Mouse (Mus musculus): Measurements from ENCODE around the gene Bub1. TPM values are rescaled to one million over a fixed set of nuclear protein-coding genes. Genes with fewer than 3 reads are reported as not detected.
A peak's percentile ranks its signal among the peaks of the same experiment; 100 is the strongest.

The Bub1 gene
- polyA plus RNA-seq, 1 experiment from 2014 or later: 35.5 TPM

GRCm38 (mm10) chr2:127842421-127842820 lies 10.8 kb upstream of the Bub1 start:
- Histone ChIP-seq H3K4me3 (ENCODE audit: low read depth, low read length) (no peak overlapping the region), H3K9me3 (ENCODE audit: control insufficient read depth, low read length) (no peaks in the 10 kb centered on the region), H3K9ac (ENCODE audit: low read length) (no peak overlapping the region), H3K4me2 (ENCODE audit: low read depth) (no peak overlapping the region), H3K4me1 (ENCODE audit: control insufficient read depth, insufficient read depth, low read length) (no peaks in the 10 kb centered on the region), H3K27me3 (ENCODE audit: control insufficient read depth, insufficient read depth, low read length) (peaks cover 10% of the 10 kb centered on the region), H3K27ac (ENCODE audit: low read depth, low read length) (no peak overlapping the region), H3K36me3 (ENCODE audit: control insufficient read depth, insufficient read depth, low read length) (no peaks in the 10 kb centered on the region)
- ATAC-seq (ENCODE audit: insufficient read depth, low FRiP score, low TSS enrichment) (no peak), DNase-seq (ENCODE audit: low spot score) (no peak)
- 72% methylated on average over 3 of the region's 3 CpGs for whole genome bisulfite sequencing

- Histone ChIP-seq H3K9ac (ENCODE audit: low read length) (no peak overlapping the region), H3K27ac (ENCODE audit: low read depth, low read length) (no peak overlapping the region), H3K27me3 (ENCODE audit: control insufficient read depth, insufficient read depth, low read length) (peaks cover 10% of the 10 kb centered on the region), H3K4me3 (ENCODE audit: low read depth, low read length) (no peak overlapping the region), H3K36me3 (ENCODE audit: control insufficient read depth, insufficient read depth, low read length) (no peaks in the 10 kb centered on the region), H3K9me3 (ENCODE audit: control insufficient read depth, low read length) (no peaks in the 10 kb centered on the region), H3K4me2 (ENCODE audit: low read depth) (no peak overlapping the region), H3K4me1 (ENCODE audit: control insufficient read depth, insufficient read depth, low read length) (no peaks in the 10 kb centered on the region)
- WGBS: 95% methylated on average over 1 of the region's 1 CpGs
- DNase-seq (ENCODE audit: low spot score) (no peak), ATAC-seq (ENCODE audit: insufficient read depth, low FRiP score, low TSS enrichment) (no peak)
These were observed 9.7 kb upstream of the Bub1 start for GRCm38 (mm10) chr2:127841402-127841801.

GRCm38 (mm10) chr2:127839425-127839824 lies 7.8 kb upstream of the Bub1 start:
- H3K36me3 ChIP-seq (ENCODE audit: control insufficient read depth, insufficient read depth, low read length): no peaks in the 10 kb centered on the region
- H3K9me3 ChIP-seq (ENCODE audit: control insufficient read depth, low read length): no peaks in the 10 kb centered on the region
- H3K27ac ChIP-seq (ENCODE audit: low read depth, low read length): no peak overlapping the region
- no peak for DNase-seq (ENCODE audit: low spot score)
- no peak for ATAC-seq (ENCODE audit: insufficient read depth, low FRiP score, low TSS enrichment)
- 14% methylated on average over 11 of the region's 11 CpGs for WGBS
- no peak overlapping the region for H3K9ac ChIP-seq (ENCODE audit: low read length)
- peaks cover 10% of the 10 kb centered on the region for H3K27me3 ChIP-seq (ENCODE audit: control insufficient read depth, insufficient read depth, low read length)
- H3K4me3 ChIP-seq (ENCODE audit: low read depth, low read length): no peak overlapping the region
- no peaks in the 10 kb centered on the region for H3K4me1 ChIP-seq (ENCODE audit: control insufficient read depth, insufficient read depth, low read length)
- H3K4me2 ChIP-seq (ENCODE audit: low read depth): no peak overlapping the region

DNA sequence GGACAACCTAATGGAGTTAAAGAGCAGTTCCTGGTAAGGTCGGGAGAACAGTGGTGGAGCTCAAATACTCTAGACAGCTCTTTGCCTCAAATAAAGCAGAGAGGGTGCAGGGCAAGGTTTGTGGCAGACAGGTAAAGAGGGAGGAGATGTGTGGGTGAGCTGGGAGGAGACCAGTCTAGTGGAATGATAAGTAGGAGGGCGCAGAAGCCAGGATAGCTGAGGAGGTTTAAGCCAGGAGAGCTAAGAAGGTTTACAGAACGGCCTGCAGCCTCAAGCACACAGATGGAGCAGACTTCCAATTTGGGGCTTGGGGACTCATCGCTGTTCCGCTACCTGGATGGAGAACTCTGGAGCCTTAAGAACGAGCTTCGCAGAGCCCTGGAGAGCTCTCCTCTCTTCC lies 6.9 kb upstream of the Bub1 start, which contains the start of gene Acoxl:
Gene Acoxl, plus strand, starts transcription at position 301 of the 400 bp plus-strand sequence.
- H3K27me3 ChIP-seq (ENCODE audit: control insufficient read depth, insufficient read depth, low read length): peaks cover 10% of the 10 kb centered on the region
- WGBS: 68% methylated on average over 7 of the region's 7 CpGs
- no peak within 1 kb of the TSS for H3K4me3 ChIP-seq (ENCODE audit: low read depth, low read length)
- no peak within 1 kb of the TSS for H3K27ac ChIP-seq (ENCODE audit: low read depth, low read length)
- H3K36me3 ChIP-seq (ENCODE audit: control insufficient read depth, insufficient read depth, low read length): no peaks in the 10 kb centered on the region
- DNase-seq (ENCODE audit: low spot score) (no peak), ATAC-seq (ENCODE audit: insufficient read depth, low FRiP score, low TSS enrichment) (no peak)
- H3K4me2 ChIP-seq (ENCODE audit: low read depth): no peak within 1 kb of the TSS
- H3K9ac ChIP-seq (ENCODE audit: low read length): no peak within 1 kb of the TSS
- H3K9me3 ChIP-seq (ENCODE audit: control insufficient read depth, low read length): no peaks in the 10 kb centered on the region
- H3K4me1 ChIP-seq (ENCODE audit: control insufficient read depth, insufficient read depth, low read length): no peaks in the 10 kb centered on the region

- ATAC-seq (ENCODE audit: insufficient read depth, low FRiP score, low TSS enrichment) (no peak), DNase-seq (ENCODE audit: low spot score) (no peak)
- WGBS: 39% methylated on average over 2 of the region's 2 CpGs
- no peak overlapping the region for H3K27ac ChIP-seq (ENCODE audit: low read depth, low read length)
- peaks cover 6% of the 10 kb centered on the region; the same call in 1 of the 2 replicates for H3K4me1 ChIP-seq (ENCODE audit: control insufficient read depth, insufficient read depth, low read length)
- no peak overlapping the region for H3K4me3 ChIP-seq (ENCODE audit: low read depth, low read length)
- no peaks in the 10 kb centered on the region for H3K9me3 ChIP-seq (ENCODE audit: control insufficient read depth, low read length)
- no peak overlapping the region for H3K9ac ChIP-seq (ENCODE audit: low read length)
- H3K4me2 ChIP-seq (ENCODE audit: low read depth): no peak overlapping the region
- H3K27me3 ChIP-seq (ENCODE audit: control insufficient read depth, insufficient read depth, low read length): no peaks in the 10 kb centered on the region
- H3K36me3 ChIP-seq (ENCODE audit: control insufficient read depth, insufficient read depth, low read length): no peaks in the 10 kb centered on the region
These were observed 1.1 kb upstream of the Bub1 start for GRCm38 (mm10) chr2:127832833-127833190.

GRCm38 (mm10) chr2:127832103-127832832 lies 603 bp upstream of the Bub1 start:
- WGBS: 49% methylated on average over 11 of the region's 11 CpGs
- no peak for ATAC-seq (ENCODE audit: insufficient read depth, low FRiP score, low TSS enrichment)
- no peak for DNase-seq (ENCODE audit: low spot score)

DNA sequence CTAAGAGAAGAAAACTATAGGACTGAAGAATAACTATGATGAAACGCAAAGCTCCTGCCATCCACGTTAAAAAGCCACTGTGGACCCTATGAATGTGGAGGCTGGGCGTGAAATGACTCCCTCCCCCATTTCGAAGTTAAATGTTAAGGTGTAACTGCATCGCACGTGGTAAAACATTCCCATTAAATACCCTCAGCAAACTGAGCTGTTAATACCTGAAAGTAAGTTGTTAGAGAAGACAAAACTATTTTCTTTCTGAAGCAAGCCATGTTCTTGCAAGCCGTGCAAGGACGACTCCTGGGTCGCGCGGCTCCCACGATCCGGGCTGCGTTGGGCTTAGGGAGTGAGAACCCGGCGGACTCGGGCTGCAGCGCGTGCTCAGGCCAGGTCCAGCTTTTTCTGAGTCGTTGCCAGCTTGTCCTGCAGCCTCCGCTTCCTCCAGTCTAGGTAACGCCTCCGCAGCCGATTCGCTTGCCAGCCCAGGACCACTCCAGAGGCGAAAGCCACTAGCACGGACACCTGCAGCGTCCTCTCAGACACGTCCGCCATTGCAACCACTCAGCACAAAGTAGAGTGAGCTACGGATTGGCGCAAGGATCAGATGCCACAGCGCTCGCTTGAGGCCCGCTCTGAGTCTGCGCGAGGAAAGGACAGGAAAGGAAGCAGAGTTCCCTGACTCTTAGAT lies 39.6 kb downstream of the Bub1 start, which contains the start of gene Mtln:
Gene Mtln, minus strand, starts transcription at position 570 of the 685 bp plus-strand sequence.
- Histone ChIP-seq H3K4me1 (ENCODE audit: control insufficient read depth, insufficient read depth, low read length) (peaks cover 8% of the 10 kb centered on the region; the same call in 1 of the 2 replicates), H3K27ac (ENCODE audit: low read depth, low read length) (peak within 1 kb of the TSS; percentile 78), H3K9me3 (ENCODE audit: control insufficient read depth, low read length) (no peaks in the 10 kb centered on the region), H3K4me3 (ENCODE audit: low read depth, low read length) (peak within 1 kb of the TSS; percentile 63), H3K27me3 (ENCODE audit: control insufficient read depth, insufficient read depth, low read length) (no peaks in the 10 kb centered on the region), H3K9ac (ENCODE audit: low read length) (peak within 1 kb of the TSS; percentile 87), H3K36me3 (ENCODE audit: control insufficient read depth, insufficient read depth, low read length) (no peaks in the 10 kb centered on the region), H3K4me2 (ENCODE audit: low read depth) (peak within 1 kb of the TSS; percentile 59)
- under 1% methylated on average over 37 of the region's 37 CpGs for WGBS
- ATAC-seq (ENCODE audit: insufficient read depth, low FRiP score, low TSS enrichment) (peak; percentile 91), DNase-seq (ENCODE audit: low spot score) (peak; percentile 90)

More at GRCm38 (mm10) chr2:127832103-127832832, 603 bp upstream of the Bub1 start:
- H3K9me3 ChIP-seq (ENCODE audit: control insufficient read depth, low read length): no peaks in the 10 kb centered on the region
- H3K27ac ChIP-seq (ENCODE audit: low read depth, low read length): no peak overlapping the region
- H3K4me2 ChIP-seq (ENCODE audit: low read depth): peak overlapping the region; percentile 62
- no peaks in the 10 kb centered on the region for H3K27me3 ChIP-seq (ENCODE audit: control insufficient read depth, insufficient read depth, low read length)
- H3K36me3 ChIP-seq (ENCODE audit: control insufficient read depth, insufficient read depth, low read length): 0 out of 2 replicates have a peak, but pooled peaks cover 1% of the 10 kb centered on the region
- H3K9ac ChIP-seq (ENCODE audit: low read length): 0 out of 2 replicates have a peak overlapping the region, but pooled peaks have one; percentile 19
- H3K4me3 ChIP-seq (ENCODE audit: low read depth, low read length): peak overlapping the region; percentile 82
- H3K4me1 ChIP-seq (ENCODE audit: control insufficient read depth, insufficient read depth, low read length): peaks cover 6% of the 10 kb centered on the region; the same call in 1 of the 2 replicates

- Histone ChIP-seq H3K9me3 (ENCODE audit: control insufficient read depth, low read length) (no peaks in the 10 kb centered on the region), H3K4me2 (ENCODE audit: low read depth) (peak overlapping the region; percentile 58), H3K36me3 (ENCODE audit: control insufficient read depth, insufficient read depth, low read length) (no peaks in the 10 kb centered on the region), H3K4me1 (ENCODE audit: control insufficient read depth, insufficient read depth, low read length) (peaks cover 8% of the 10 kb centered on the region; the same call in 1 of the 2 replicates), H3K27me3 (ENCODE audit: control insufficient read depth, insufficient read depth, low read length) (no peaks in the 10 kb centered on the region), H3K4me3 (ENCODE audit: low read depth, low read length) (peak overlapping the region; percentile 54; the same call in 1 of the 2 replicates), H3K27ac (ENCODE audit: low read depth, low read length) (no peak overlapping the region), H3K9ac (ENCODE audit: low read length) (no peak overlapping the region; the same call in 1 of the 2 replicates)
- DNase-seq (ENCODE audit: low spot score) (no peak), ATAC-seq (ENCODE audit: insufficient read depth, low FRiP score, low TSS enrichment) (no peak)
- 22% methylated on average over 9 of the region's 9 CpGs for whole genome bisulfite sequencing
These were observed 41.9 kb downstream of the Bub1 start for GRCm38 (mm10) chr2:127789651-127790270.
